ENCODE assay signal across 34 mouse cellular contexts in the genomic region with DNA sequence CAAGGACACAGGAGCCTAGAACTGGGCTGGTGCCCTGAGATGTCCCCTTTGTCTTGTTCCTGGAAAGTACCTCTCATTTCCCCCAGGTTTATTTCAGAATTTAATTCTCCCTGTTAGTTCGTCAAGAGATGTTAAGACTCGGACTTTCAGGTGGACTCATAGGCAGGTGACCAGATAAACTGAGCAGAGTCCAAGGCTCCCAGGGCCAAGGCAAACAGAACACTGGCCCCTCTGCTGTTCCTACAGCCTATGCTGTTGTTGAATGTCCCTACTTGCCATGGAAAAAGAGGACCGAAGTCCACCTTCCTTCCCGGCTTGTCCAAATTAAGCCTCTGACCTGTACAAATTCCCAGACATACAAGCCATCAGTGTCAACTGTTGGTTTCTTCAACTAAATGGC. TPM values are rescaled to one million over a fixed set of nuclear protein-coding genes. Genes with fewer than 3 reads are reported as not detected.
DNase-seq lines count a peak whose midpoint lies in the region; ATAC-seq lines count a peak whose summit lies in the region.
"Had no signal": no experiment of that assay in that cellular context is flagged by ENCODE, and none has a peak within 500 bp of the region (broad histone marks: within the 10 kb centered on the region; RNA-seq: fewer than 3 reads in every experiment).

No protein-coding gene starts in this region.

- no peaks in the 10 kb centered on the region; the same call in 1 of the 2 replicates for H3K27me3 ChIP-seq in intestine, embryonic 16.5 days (replicated peaks; ENCODE audit: control insufficient read depth, insufficient read depth, low read length)
- no peaks in the 10 kb centered on the region for H3K27me3 ChIP-seq in intestine, embryonic 15.5 days (replicated peaks)
- H3K27me3 ChIP-seq in liver, embryonic 13.5 days, result no peaks in the 10 kb centered on the region
- H3K27me3 ChIP-seq: embryonic facial prominence, embryonic 15.5 days; forebrain, embryonic 12.5 days; hindbrain, embryonic 13.5 days; lung, embryonic 15.5 days; stomach, embryonic 15.5 days had no signal

- H3K27ac ChIP-seq in intestine, embryonic 16.5 days (ENCODE audit: low read length), result no peak overlapping the region
- no peak overlapping the region for H3K27ac ChIP-seq in intestine, embryonic 15.5 days
- H3K27ac ChIP-seq in liver, embryonic 13.5 days, result peak overlapping the region; percentile 58
- H3K27ac ChIP-seq: embryonic facial prominence, embryonic 10.5 days; embryonic facial prominence, embryonic 15.5 days; forebrain, embryonic 12.5 days; hindbrain, embryonic 13.5 days; kidney, postnatal 0 days; lung, embryonic 15.5 days; stomach, embryonic 15.5 days had no signal

- no peaks in the 10 kb centered on the region for H3K36me3 ChIP-seq in intestine, embryonic 16.5 days (ENCODE audit: control insufficient read depth, insufficient read depth, low read length)
- H3K36me3 ChIP-seq in intestine, embryonic 15.5 days, result no peaks in the 10 kb centered on the region
- H3K36me3 ChIP-seq in liver, embryonic 13.5 days, result no peaks in the 10 kb centered on the region
- H3K36me3 ChIP-seq: embryonic facial prominence, embryonic 10.5 days; embryonic facial prominence, embryonic 15.5 days; forebrain, embryonic 12.5 days; hindbrain, embryonic 13.5 days; lung, embryonic 15.5 days; stomach, embryonic 15.5 days had no signal

- H3K4me3 ChIP-seq in intestine, embryonic 16.5 days (ENCODE audit: low read length), result no peak overlapping the region
- H3K4me3 ChIP-seq in intestine, embryonic 15.5 days (replicated peaks), result no peak overlapping the region
- no peak overlapping the region for H3K4me3 ChIP-seq in liver, embryonic 13.5 days (replicated peaks)
- H3K4me3 ChIP-seq: embryonic facial prominence, embryonic 10.5 days; embryonic facial prominence, embryonic 15.5 days; forebrain, embryonic 12.5 days; hindbrain, embryonic 13.5 days; lung, embryonic 15.5 days; stomach, embryonic 15.5 days had no signal

- ATAC-seq in intestine, embryonic 16.5 days, result peak; percentile 76
- ATAC-seq in intestine, embryonic 15.5 days, result no peak
- peak; percentile 60 for ATAC-seq in liver, embryonic 13.5 days (ENCODE audit: low read depth)
- ATAC-seq: activated CD4-positive, CD25-positive, alpha-beta regulatory T cell, adult 4 months; forebrain, postnatal 0 days; midbrain, embryonic 16.5 days had no signal

- H3K4me1 ChIP-seq in intestine, embryonic 16.5 days (ENCODE audit: control insufficient read depth, insufficient read depth, low read length), result no peaks in the 10 kb centered on the region
- H3K4me1 ChIP-seq in intestine, embryonic 15.5 days (replicated peaks), result no peaks in the 10 kb centered on the region
- H3K4me1 ChIP-seq in liver, embryonic 13.5 days (replicated peaks), result peaks cover 31% of the 10 kb centered on the region
- H3K4me1 ChIP-seq: embryonic facial prominence, embryonic 15.5 days; forebrain, embryonic 12.5 days; lung, embryonic 15.5 days; stomach, embryonic 15.5 days had no signal

- H3K9ac ChIP-seq in intestine, embryonic 16.5 days (ENCODE audit: low read depth, low read length), result no peak overlapping the region
- H3K9ac ChIP-seq in intestine, embryonic 15.5 days, result no peak overlapping the region
- no peak overlapping the region for H3K9ac ChIP-seq in liver, embryonic 13.5 days
- H3K9ac ChIP-seq: embryonic facial prominence, embryonic 15.5 days; forebrain, embryonic 12.5 days; forebrain, postnatal 0 days; hindbrain, embryonic 13.5 days; lung, embryonic 15.5 days; stomach, embryonic 15.5 days had no signal

- intact Hi-C loops in heart, postnatal 25 days (cut with DNase I), result no loop called here

- no peak overlapping the region for H3K4me2 ChIP-seq in intestine, embryonic 16.5 days (ENCODE audit: low read depth, low read length)
- no peak overlapping the region for H3K4me2 ChIP-seq in intestine, embryonic 15.5 days (replicated peaks)
- no peak overlapping the region for H3K4me2 ChIP-seq in liver, embryonic 13.5 days
- H3K4me2 ChIP-seq: embryonic facial prominence, embryonic 15.5 days; forebrain, embryonic 12.5 days; hindbrain, embryonic 13.5 days; lung, embryonic 15.5 days; midbrain, embryonic 11.5 days; stomach, embryonic 15.5 days had no signal

- peak; percentile 15 for DNase-seq in kidney, postnatal 14 days
- no peak for DNase-seq in kidney, postnatal 10 days
- no peak for DNase-seq in liver, embryonic 13.5 days
- DNase-seq in yolk sac, embryonic 10.5 days (ENCODE audit: low spot score), result peak; percentile 86
- no peak for DNase-seq in gastrocnemius, postnatal 25 days
- no peak for DNase-seq in heart, postnatal 25 days (ENCODE audit: low spot score)
- DNase-seq: adrenal gland, adult 8-10 months; cerebellum, adult 2 months; cerebellum, postnatal 14 days; forebrain, postnatal 0 days; heart, postnatal 36 days; left cerebral cortex, postnatal 4 days; lung, postnatal 36 days; right cerebral cortex, postnatal 4 days; thymus, postnatal 14 days had no signal

- H3K9me3 ChIP-seq in intestine, embryonic 16.5 days (ENCODE audit: control insufficient read depth, low read length), result no peaks in the 10 kb centered on the region
- no peaks in the 10 kb centered on the region for H3K9me3 ChIP-seq in intestine, embryonic 15.5 days
- H3K9me3 ChIP-seq in liver, embryonic 13.5 days (replicated peaks), result no peaks in the 10 kb centered on the region
- H3K9me3 ChIP-seq: embryonic facial prominence, embryonic 10.5 days; embryonic facial prominence, embryonic 15.5 days; forebrain, embryonic 12.5 days; hindbrain, embryonic 13.5 days; lung, embryonic 15.5 days; stomach, embryonic 15.5 days had no signal

- 75% methylated on average over 4 of the region's 4 CpGs for WGBS in intestine, embryonic 16.5 days
- 69% methylated on average over 4 of the region's 4 CpGs for WGBS in intestine, embryonic 15.5 days
- 72% methylated on average over 4 of the region's 4 CpGs for WGBS in liver, embryonic 13.5 days (ENCODE audit: insufficient replicate concordance)

RNA-seq across cellular contexts. Expression of a gene that starts 13.4 kb away (rescaled TPM):
- polyA plus RNA-seq in intestine, embryonic 16.5 days (2015; fragmentation: Nextera tagmentation; extraction: Ambion mirVana), result 249 and 380 TPM in 2 replicates
- 188 and 277 TPM in 2 replicates for polyA plus RNA-seq in intestine, embryonic 15.5 days (2015; fragmentation: Nextera tagmentation; extraction: Ambion mirVana)
- 3,275 and 3,335 TPM in 2 replicates for polyA plus RNA-seq in liver, embryonic 13.5 days (2015; fragmentation: Nextera tagmentation; extraction: Ambion mirVana)
- 10 to 100 TPM in 1 of 2 experiments, 1 to 10 TPM in 1; 7.9 to 32.4 TPM for total RNA-seq in gastrocnemius, postnatal 25 days (2021)
- 10 to 100 TPM; 39.7 to 47.5 TPM for total RNA-seq in heart, postnatal 25 days (2021)
- total RNA-seq: CH12.LX had no signal
- polyA plus RNA-seq: C2C12 had no signal

RNA-seq across cellular contexts. Expression of a gene that starts 13.5 kb away (rescaled TPM):
- polyA plus RNA-seq in intestine, embryonic 16.5 days (2015; fragmentation: Nextera tagmentation; extraction: Ambion mirVana), result not detected in 2 replicates
- 0.21 and 8.8 TPM in 2 replicates for polyA plus RNA-seq in intestine, embryonic 15.5 days (2015; fragmentation: Nextera tagmentation; extraction: Ambion mirVana)
- polyA plus RNA-seq in liver, embryonic 13.5 days (2015; fragmentation: Nextera tagmentation; extraction: Ambion mirVana), result 3.5 and 9.4 TPM in 2 replicates
- 1 to 10 TPM in 1 of 2 experiments, not detected in 1; 5.6 TPM for total RNA-seq in gastrocnemius, postnatal 25 days (2021)
- 1 to 10 TPM; 6.7 to 8.0 TPM for total RNA-seq in heart, postnatal 25 days (2021)
- total RNA-seq: CH12.LX; forebrain, postnatal 0 days; neutrophil, adult 5-6 weeks had no signal
- polyA plus RNA-seq: C2C12; cortical plate, adult 2 months; heart, embryonic 14.5 days; neural tube, embryonic 11.5 days; urinary bladder, adult 2 months had no signal

RNA-seq across cellular contexts. Expression of a gene that starts 41.7 kb away (rescaled TPM):
- 51.0 and 51.7 TPM in 2 replicates for polyA plus RNA-seq in intestine, embryonic 16.5 days (2015; fragmentation: Nextera tagmentation; extraction: Ambion mirVana)
- 46.4 and 55.2 TPM in 2 replicates for polyA plus RNA-seq in intestine, embryonic 15.5 days (2015; fragmentation: Nextera tagmentation; extraction: Ambion mirVana)
- 23.1 and 23.5 TPM in 2 replicates for polyA plus RNA-seq in liver, embryonic 13.5 days (2015; fragmentation: Nextera tagmentation; extraction: Ambion mirVana)
- 10 to 100 TPM; 16.6 TPM for total RNA-seq in gastrocnemius, postnatal 25 days (2021)
- 10 to 100 TPM; 18.0 to 19.4 TPM for total RNA-seq in heart, postnatal 25 days (2021)

Comparison
In these comparisons a context has a peak if more than half of its experiments do, and no peak if none do; other contexts are left out.
1. DNase-seq: peak in kidney, postnatal 14 days (single experiment) and yolk sac, embryonic 10.5 days (single experiment); none in kidney, postnatal 10 days (single experiment), liver, embryonic 13.5 days (single experiment), gastrocnemius, postnatal 25 days (single experiment) and heart, postnatal 25 days (single experiment).